In the genomic region with DNA sequence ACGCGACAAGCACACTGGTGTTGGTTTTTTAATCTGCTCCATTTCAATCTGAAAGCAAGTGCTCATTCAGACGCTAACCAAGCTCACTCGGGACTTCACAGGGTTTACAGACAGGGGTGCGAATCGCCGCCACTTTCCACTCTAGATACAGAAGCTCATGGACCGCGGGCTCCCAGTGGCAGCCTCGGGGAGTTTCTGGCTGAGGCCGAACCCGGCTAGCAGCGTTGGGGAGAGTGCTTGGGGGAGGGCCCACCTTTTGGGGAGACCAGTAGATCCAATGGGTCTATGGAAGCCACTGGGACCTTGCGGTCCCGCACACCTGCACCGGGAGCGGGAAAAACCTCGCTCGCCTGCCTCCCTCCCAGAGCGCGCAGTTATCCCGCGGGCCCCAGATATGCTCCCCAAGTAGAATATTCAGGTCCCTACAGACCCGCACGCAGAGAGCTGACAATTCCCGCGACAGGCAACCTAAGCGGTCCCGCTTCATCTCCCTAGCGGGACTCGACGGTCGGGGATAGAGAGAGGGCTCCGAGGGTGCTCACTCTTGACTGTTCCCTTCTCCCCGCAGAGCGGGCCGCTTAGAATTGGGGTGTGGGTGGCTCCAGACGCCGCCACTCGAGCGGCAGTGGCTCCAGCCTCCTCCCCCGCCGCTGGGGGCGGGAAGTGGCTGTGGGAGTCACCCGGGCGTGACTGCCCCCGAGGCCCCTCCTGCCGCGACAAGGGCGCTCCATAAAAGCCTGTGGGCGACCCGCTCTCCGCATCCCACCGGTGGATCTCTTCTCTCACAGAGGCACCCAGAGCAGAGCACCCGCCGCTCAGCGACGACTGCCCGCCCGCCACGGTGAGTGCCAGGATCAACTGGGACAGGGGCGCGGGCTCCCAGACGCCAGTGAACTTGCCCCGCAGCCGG, we compare ENCODE assay signal across 8 mouse cellular contexts. TPM values are rescaled to one million over a fixed set of nuclear protein-coding genes. Genes with fewer than 3 reads are reported as not detected.
A peak's percentile ranks its signal among the peaks of the same experiment; 100 is the strongest.
DNase-seq lines count a peak whose midpoint lies in the region; ATAC-seq and TF ChIP-seq lines count a peak whose summit lies in the region.

A gene (plus strand): TSS at position 750 of the 910 bp plus-strand sequence.

- no peaks in the 10 kb centered on the region for H3K79me2 ChIP-seq in macrophage (ENCODE audit: inconsistent target)

- peak within 1 kb of the TSS; percentile 51 for H3K9ac ChIP-seq in hindbrain, embryonic 14.5 days

- peak within 1 kb of the TSS; percentile 82 for H3K4me2 ChIP-seq in hindbrain, embryonic 14.5 days (replicated peaks)

- ATAC-seq in hindbrain, embryonic 14.5 days (ENCODE audit: low FRiP score) = peak; percentile 62

- TF ChIP-seq CTCF in cerebellum, adult 2 months (IDR thresholded peaks at IDR 0.05; ENCODE audit: borderline replicate concordance, insufficient read depth, low read depth, low read length) = no peak
- TF ChIP-seq CTCF in small intestine, adult 2 months (IDR thresholded peaks at IDR 0.05; ENCODE audit: extremely low read depth, insufficient read length, insufficient replicate concordance, low read depth, low read length) = no peak

- H3K4me3 ChIP-seq in cerebellum, adult 2 months (replicated peaks; ENCODE audit: insufficient read depth, low read depth, low read length) = no peak within 1 kb of the TSS
- H3K4me3 ChIP-seq in forebrain, embryonic 10.5 days = peak within 1 kb of the TSS; percentile 49
- H3K4me3 ChIP-seq in hindbrain, embryonic 14.5 days (replicated peaks; ENCODE audit: low read length) = peak within 1 kb of the TSS; percentile 42
- H3K4me3 ChIP-seq in macrophage (ENCODE audit: inconsistent target) = peak within 1 kb of the TSS; percentile 31
- H3K4me3 ChIP-seq in small intestine, adult 2 months (ENCODE audit: low read depth, low read length) = peak within 1 kb of the TSS; percentile 30; the same call in 1 of the 2 replicates

- H3K27me3 ChIP-seq in cerebellum, adult 2 months (ENCODE audit: control insufficient read depth, insufficient read depth, low read length) = peaks cover 2% of the 10 kb centered on the region; the same call in 1 of the 2 replicates
- H3K27me3 ChIP-seq in forebrain, embryonic 10.5 days (ENCODE audit: poor library complexity, severe bottlenecking) = peaks cover 93% of the 10 kb centered on the region
- peaks cover 43% of the 10 kb centered on the region for H3K27me3 ChIP-seq in hindbrain, embryonic 14.5 days (ENCODE audit: control insufficient read depth, insufficient read depth, low read length)
- H3K27me3 ChIP-seq in small intestine, adult 2 months (ENCODE audit: control insufficient read depth, insufficient read depth, low read length) = peaks cover 26% of the 10 kb centered on the region

- no peak for TF ChIP-seq POLR2A in cerebellum, adult 2 months (IDR thresholded peaks at IDR 0.05; ENCODE audit: borderline replicate concordance, insufficient read depth, low read length)
- TF ChIP-seq POLR2A in small intestine, adult 2 months (IDR thresholded peaks at IDR 0.05; ENCODE audit: low read depth, low read length) = no peak

- no peaks in the 10 kb centered on the region for H3K36me3 ChIP-seq in forebrain, embryonic 10.5 days (replicated peaks)
- no peaks in the 10 kb centered on the region for H3K36me3 ChIP-seq in hindbrain, embryonic 14.5 days (replicated peaks; ENCODE audit: control insufficient read depth, insufficient read depth)
- no peaks in the 10 kb centered on the region for H3K36me3 ChIP-seq in macrophage (ENCODE audit: inconsistent target)
- H3K36me3 ChIP-seq in small intestine, adult 2 months (ENCODE audit: control insufficient read depth, insufficient read depth, low read length) = no peaks in the 10 kb centered on the region

- WGBS in cerebellum, adult 2 months = under 1% methylated on average over 66 of the region's 66 CpGs
- under 1% methylated on average over 66 of the region's 66 CpGs for WGBS in forebrain, embryonic 10.5 days
- 1% methylated on average over 64 of the region's 66 CpGs for WGBS in hindbrain, embryonic 14.5 days
- 3% methylated on average over 66 of the region's 66 CpGs for WGBS in macrophage (ENCODE audit: missing documents)
- WGBS in small intestine, adult 2 months = 1% methylated on average over 66 of the region's 66 CpGs

- no peaks in the 10 kb centered on the region for H3K4me1 ChIP-seq in cerebellum, adult 2 months (ENCODE audit: control insufficient read depth, insufficient read depth, low read length)
- peaks cover 19% of the 10 kb centered on the region for H3K4me1 ChIP-seq in forebrain, embryonic 10.5 days
- peaks cover 12% of the 10 kb centered on the region for H3K4me1 ChIP-seq in hindbrain, embryonic 14.5 days (replicated peaks; ENCODE audit: control insufficient read depth, insufficient read depth, low read length)
- 0 out of 2 replicates have a peak, but pooled peaks cover 2% of the 10 kb centered on the region for H3K4me1 ChIP-seq in small intestine, adult 2 months (ENCODE audit: control insufficient read depth, insufficient read depth, insufficient read length, low read length)

- DNase-seq in cerebellum, adult 2 months = peak; percentile 5 to 13
- no peak for DNase-seq in cerebellum, adult 11 months
- peak; percentile 77 for DNase-seq in adrenal gland, adult 2 months
- peak; percentile 37 for DNase-seq in forebrain, embryonic 10.5 days (ENCODE audit: extremely low spot score, low spot score)
- DNase-seq in hindbrain, embryonic 14.5 days (ENCODE audit: low spot score) = no peak
- peak; percentile 10 to 19 for DNase-seq in layer of hippocampus, postnatal 36 days

- no peaks in the 10 kb centered on the region for H3K9me3 ChIP-seq in forebrain, embryonic 10.5 days
- no peaks in the 10 kb centered on the region for H3K9me3 ChIP-seq in hindbrain, embryonic 14.5 days (ENCODE audit: control insufficient read depth, low read length)

- no peak within 1 kb of the TSS for H3K27ac ChIP-seq in cerebellum, adult 2 months (ENCODE audit: insufficient read depth, low read length)
- peak within 1 kb of the TSS; percentile 5; the same call in 1 of the 2 replicates for H3K27ac ChIP-seq in forebrain, embryonic 10.5 days
- peak within 1 kb of the TSS; percentile 47; the same call in 1 of the 2 replicates for H3K27ac ChIP-seq in hindbrain, embryonic 14.5 days
- no peak within 1 kb of the TSS for H3K27ac ChIP-seq in macrophage
- no peak within 1 kb of the TSS for H3K27ac ChIP-seq in small intestine, adult 2 months (ENCODE audit: insufficient read depth, low read depth, low read length)

RNA-seq across cellular contexts. Expression of the gene that starts here (rescaled TPM):
- polyA plus RNA-seq in cerebellum, adult 2 months (2012; rRNA removed) = 77.6 and 89.4 TPM in 2 replicates
- total RNA-seq in adrenal gland, adult 2 months (2021) = 1,000 to 10,000 TPM in 1 of 2 experiments, 100 to 1,000 TPM in 1; 946 to 1,532 TPM
- 473 and 872 TPM in 2 replicates for polyA plus RNA-seq in adrenal gland, adult 2 months (2012; rRNA removed)
- 0.27 TPM in 1 of 2 replicates, not detected in the other for polyA plus RNA-seq in forebrain, embryonic 10.5 days (2016; fragmentation: Nextera tagmentation; extraction: Ambion mirVana)
- polyA plus RNA-seq in hindbrain, embryonic 14.5 days (2014; fragmentation: Nextera tagmentation; extraction: Ambion mirVana) = 212 and 306 TPM in 2 replicates
- 100 to 1,000 TPM; 126 to 154 TPM for total RNA-seq in layer of hippocampus, postnatal 36 days (2021)
- total RNA-seq in macrophage (2018; cell fraction: chromatin; rRNA removed) = 10 to 100 TPM in 1 of 26 experiments, 1 to 10 TPM in 13, not detected in 12; 1.6 to 10.7 (median 2.9) TPM
- 100 to 1,000 TPM in 1 of 26 experiments, 10 to 100 TPM in 25; 33.9 to 105 (median 68.7) TPM for total RNA-seq in macrophage (2018; cell fraction: cytosol; rRNA removed)
- total RNA-seq in macrophage (2018; cell fraction: nucleus; rRNA removed) = 10 to 100 TPM in 19 of 26 experiments, 1 to 10 TPM in 7; 5.7 to 49.0 (median 17.2) TPM
- 39.0 to 157 TPM (median 139 TPM) in 3 replicates for polyA plus RNA-seq in macrophage (2018)
- polyA plus RNA-seq in small intestine, adult 2 months (2012; rRNA removed) = 18.1 and 20.0 TPM in 2 replicates

Comparison
In these comparisons a context has a peak if more than half of its experiments do, and no peak if none do; other contexts are left out.
1. RNA of the gene that starts here (total RNA-seq): 946 to 1,532 TPM in adrenal gland, adult 2 months; 126 to 154 TPM in layer of hippocampus, postnatal 36 days; every median in the first group is over 4 times any median in the second.
2. RNA of the gene that starts here (polyA plus RNA-seq): 473 to 872 TPM in adrenal gland, adult 2 months, 212 to 306 TPM in hindbrain, embryonic 14.5 days, 39.0 to 157 TPM in macrophage, 77.6 to 89.4 TPM in cerebellum, adult 2 months and 18.1 to 20.0 TPM in small intestine, adult 2 months; 0.27 TPM in forebrain, embryonic 10.5 days; every median in the first group is over 10 times any median in the second.
3. DNase-seq: peak in cerebellum, adult 2 months (2 of 2), adrenal gland, adult 2 months (single experiment) and layer of hippocampus, postnatal 36 days (2 of 2); none in cerebellum, adult 11 months (single experiment) and hindbrain, embryonic 14.5 days (single experiment).
4. Peak in DNase-seq, H3K4me3 ChIP-seq and H3K27ac ChIP-seq in forebrain, embryonic 10.5 days; RNA of the gene not detected or under 1 TPM.